Mouse (Mus musculus) mammary gland, adult 2 months (tissue): ENCODE results near the gene Arid2. TPM values are rescaled to one million over a fixed set of nuclear protein-coding genes. Genes with fewer than 3 reads are reported as not detected.

Source experiments
- polyA plus RNA-seq: library from polyadenylated mRNA; depleted of rRNA; stranded (reverse); fragments of >200 nt; gene quantifications from 2 replicates; pipeline ENCODE4 v1.2.3, GENCODE M21; 2012; ENCODE audit warnings: low replicate concordance; rRNA removed

Gene Arid2
- 16.6 and 18.9 TPM in 2 replicates for polyA plus RNA-seq

DNA sequence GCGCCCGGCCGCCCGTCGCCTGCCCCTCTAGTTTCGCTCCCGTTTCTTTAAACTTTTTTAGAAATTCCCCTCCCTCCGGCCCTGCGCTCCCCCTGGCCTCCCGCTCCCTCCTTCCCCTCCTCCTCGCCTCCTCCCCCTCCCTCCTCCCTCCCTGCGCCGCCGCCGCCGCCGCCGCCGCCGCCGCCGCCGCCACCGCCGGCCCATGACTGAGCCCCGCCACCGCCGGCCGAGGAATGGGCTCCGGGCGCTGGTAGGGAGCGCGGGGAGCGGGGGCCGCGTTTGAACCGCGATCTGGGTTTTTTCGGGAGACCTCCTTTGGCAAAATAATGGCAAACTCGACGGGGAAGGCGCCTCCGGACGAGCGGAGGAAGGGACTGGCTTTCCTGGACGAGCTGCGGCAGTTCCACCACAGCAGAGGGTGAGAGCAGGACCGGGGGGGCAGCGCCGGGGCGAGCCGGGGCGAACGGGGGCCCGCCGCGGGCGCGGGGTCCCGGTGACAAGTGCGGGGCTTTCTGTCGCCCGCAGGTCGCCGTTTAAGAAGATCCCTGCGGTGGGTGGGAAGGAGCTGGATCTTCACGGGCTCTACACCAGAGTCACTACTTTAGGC lies at the start of gene Arid2:
Gene Arid2, plus strand, starts transcription at position 150 of the 607 bp plus-strand sequence.

Other genes with a start within 250 kb of the Arid2 start
- 18.7 and 23.0 TPM in 2 replicates for gene Scaf11, start 173.3 kb downstream of the Arid2 start, polyA plus RNA-seq